Mouse (Mus musculus) ES-E14 (cell line): ENCODE measurements at regions not wholly inside any gene's neighbourhood (a gene's known extent, or its start where the extent isn't known, plus 50 kb on each side); places are given as distances from the start of the nearest gene placed in this dataset.

Source experiments
- DNase-seq: peaks from one replicate; pipeline ENCODE4 v3.0.0-alpha.2; 2013; ENCODE audit warnings: low read depth, low spot score
- H3K27ac ChIP-seq: 2 replicates; pipeline ENCODE4 v1.5.1; 2012; ENCODE audit warnings: low read depth, mild to moderate bottlenecking, low read length, moderate library complexity, mixed read lengths; ENCODE audit not compliant: poor library complexity, insufficient read depth, severe bottlenecking
- H3K36me3 ChIP-seq: 2 replicates; pipeline ENCODE4 v1.6.1; 2012; ENCODE audit warnings: mild to moderate bottlenecking, low read length, moderate library complexity, mixed read lengths; ENCODE audit not compliant: control insufficient read depth, poor library complexity, insufficient read depth, severe bottlenecking
- H3K4me1 ChIP-seq, 2 experiments: fragments of 150-350 bp in 1 of 2; sonication (generic) in 1 of 2; 2 replicates each; pipeline ENCODE4 v1.6.1; 2012; ENCODE audit warnings: low read length in 2 of 2, mild to moderate bottlenecking in 1 of 2, mixed read lengths in 1 of 2; ENCODE audit not compliant: control insufficient read depth in 2 of 2, insufficient read depth in 2 of 2, poor library complexity in 1 of 2
- H3K4me3 ChIP-seq, 2 experiments: fragments of 150-350 bp in 1 of 2; sonication (generic) in 1 of 2; 2 replicates each; pipeline ENCODE4 v1.5.1; 2012; ENCODE audit warnings: low read length in 2 of 2, low read depth in 1 of 2, mild to moderate bottlenecking in 1 of 2, mixed read lengths in 1 of 2; ENCODE audit not compliant: insufficient read depth in 1 of 2, poor library complexity in 1 of 2, severe bottlenecking in 1 of 2
- H3K9ac ChIP-seq: 2 replicates; pipeline ENCODE4 v1.6.1; 2012; ENCODE audit warnings: low read depth, mild to moderate bottlenecking, low read length, mixed read lengths; ENCODE audit not compliant: poor library complexity, insufficient read depth, severe bottlenecking
- H3K9me3 ChIP-seq: fragments of 150-350 bp; sonication (generic); 2 replicates; pipeline ENCODE4 v1.6.1; 2012; ENCODE audit warnings: low read depth, mild to moderate bottlenecking, low read length; ENCODE audit not compliant: control insufficient read depth, insufficient read depth
- CHD2 ChIP-seq: IDR thresholded peaks from 2 replicates; pipeline ENCODE4 v1.6.1; 2014; ENCODE audit warnings: mild to moderate bottlenecking, low read depth, low read length, inconsistent platforms
- HCFC1 ChIP-seq: IDR thresholded peaks from 2 replicates; pipeline ENCODE4 v1.6.1; 2012; ENCODE audit warnings: low read length, inconsistent platforms, borderline replicate concordance; ENCODE audit not compliant: insufficient read depth
- MAFK ChIP-seq: IDR thresholded peaks from 2 replicates; pipeline ENCODE4 v1.6.1; 2014; ENCODE audit warnings: mild to moderate bottlenecking, low read depth, low read length, inconsistent platforms; ENCODE audit not compliant: insufficient read depth
- ZC3H11A ChIP-seq: IDR thresholded peaks from 2 replicates; pipeline ENCODE4 v1.6.1; 2012; ENCODE audit warnings: low read depth, mild to moderate bottlenecking, inconsistent platforms, low read length, borderline replicate concordance
- ZNF384 ChIP-seq: IDR thresholded peaks from 2 replicates; pipeline ENCODE4 v1.6.1; 2012; ENCODE audit warnings: low read depth, low read length, inconsistent platforms
- in situ Hi-C, 2 experiments: fragments of 600-800 bp; cut with MboI; formaldehyde crosslinking; loops; one replicate each; pipeline ENCODE4 v1.15.1; 2025; ENCODE audit warnings: low sequenced_read_pairs in 2 of 2, inconsistent platforms in 1 of 2; ENCODE audit not compliant: unreplicated experiment in 2 of 2

- Histone ChIP-seq H3K9ac (no peak overlapping the region), H3K9me3 (no peaks in the 10 kb centered on the region), H3K4me3 (no peak overlapping the region), H3K27ac (no peak overlapping the region), H3K36me3 (no peaks in the 10 kb centered on the region), H3K4me1 (no peaks in the 10 kb centered on the region)
- TF ChIP-seq CHD2 (no peak), ZNF384 (no peak)
- DNase-seq: no peak
- in situ Hi-C loops: no loop called here
Observed at GRCm38 (mm10) chr15:17797516-17797915, 1021.2 kb upstream of the Cdh10 start.

- DNase-seq: no peak
- Histone ChIP-seq H3K9me3 (no peaks in the 10 kb centered on the region), H3K27ac (no peak overlapping the region), H3K9ac (no peak overlapping the region), H3K36me3 (no peaks in the 10 kb centered on the region), H3K4me1 (no peaks in the 10 kb centered on the region), H3K4me3 (no peak overlapping the region)
- TF ChIP-seq ZNF384 (no peak), HCFC1 (no peak), MAFK (no peak), ZC3H11A (no peak), CHD2 (no peak)
- in situ Hi-C loops: no loop called here
Observed at GRCm38 (mm10) chr15:17801424-17801823, 1017.3 kb upstream of the Cdh10 start.

GRCm38 (mm10) chr15:17803107-17803506 lies 1015.6 kb upstream of the Cdh10 start:
- no peak overlapping the region for H3K27ac ChIP-seq
- no peaks in the 10 kb centered on the region for H3K4me1 ChIP-seq
- TF ChIP-seq CHD2 (no peak), ZC3H11A (no peak), ZNF384 (no peak), MAFK (no peak), HCFC1 (no peak)
- H3K9me3 ChIP-seq: no peaks in the 10 kb centered on the region
- H3K4me3 ChIP-seq: no peak overlapping the region
- no peaks in the 10 kb centered on the region for H3K36me3 ChIP-seq
- no peak for DNase-seq
- in situ Hi-C loops: no loop called here
- no peak overlapping the region for H3K9ac ChIP-seq

- no peak overlapping the region for H3K9ac ChIP-seq
- no peak for TF ChIP-seq ZC3H11A
- no peak for TF ChIP-seq HCFC1
- TF ChIP-seq ZNF384: no peak
- no peak for TF ChIP-seq MAFK
- TF ChIP-seq CHD2: no peak
Observed at GRCm38 (mm10) chr15:17830376-17830775, 988.4 kb upstream of the Cdh10 start.

GRCm38 (mm10) chr15:17831987-17832386 lies 986.8 kb upstream of the Cdh10 start:
- in situ Hi-C loops: no loop called here

More at GRCm38 (mm10) chr15:17830376-17830775, 988.4 kb upstream of the Cdh10 start:
- Histone ChIP-seq H3K4me3 (no peak overlapping the region), H3K36me3 (no peaks in the 10 kb centered on the region), H3K4me1 (no peaks in the 10 kb centered on the region), H3K27ac (no peak overlapping the region), H3K9me3 (no peaks in the 10 kb centered on the region)
- in situ Hi-C loops: no loop called here
- no peak for DNase-seq

More at GRCm38 (mm10) chr15:17831987-17832386, 986.8 kb upstream of the Cdh10 start:
- Histone ChIP-seq H3K4me3 (no peak overlapping the region), H3K4me1 (no peaks in the 10 kb centered on the region), H3K9me3 (no peaks in the 10 kb centered on the region), H3K9ac (no peak overlapping the region), H3K36me3 (no peaks in the 10 kb centered on the region), H3K27ac (no peak overlapping the region)
- TF ChIP-seq ZC3H11A: no peak
- TF ChIP-seq ZNF384: no peak
- no peak for TF ChIP-seq HCFC1
- no peak for TF ChIP-seq MAFK
- TF ChIP-seq CHD2: no peak
- DNase-seq: no peak
